Mouse (Mus musculus) heart, embryonic 13.5 days (tissue): ENCODE results near the gene Leng9. TPM values are rescaled to one million over a fixed set of nuclear protein-coding genes. Genes with fewer than 3 reads are reported as not detected.

ENCODE experiments used
- ATAC-seq: fragments of 200-750 bp; cut with Nextera tagmentation; 2 replicates; pipeline ENCODE4 v1.8.0; 2017; ENCODE audit warnings: moderate TSS enrichment; ENCODE audit not compliant: insufficient number of reproducible peaks, low FRiP score, low TSS enrichment; ENCODE audit errors: extremely low read depth
- H3K27ac ChIP-seq: fragments of 300-500 bp; sonication (generic); replicated peaks from 2 replicates; pipeline ENCODE4 v1.5.1; 2015; ENCODE audit warnings: moderate library complexity, mild to moderate bottlenecking, inconsistent platforms
- H3K27me3 ChIP-seq: fragments of 300-500 bp; sonication (generic); replicated peaks from 2 replicates; pipeline ENCODE4 v1.6.1; 2015; ENCODE audit warnings: mild to moderate bottlenecking, inconsistent platforms
- H3K36me3 ChIP-seq: fragments of 300-500 bp; sonication (generic); 2 replicates; pipeline ENCODE4 v1.6.1; 2015; ENCODE audit warnings: mild to moderate bottlenecking, inconsistent platforms
- H3K4me1 ChIP-seq: fragments of 300-500 bp; sonication (generic); 2 replicates; pipeline ENCODE4 v1.6.1; 2015; ENCODE audit warnings: inconsistent platforms
- H3K4me2 ChIP-seq: fragments of 300-500 bp; sonication (generic); 2 replicates; pipeline ENCODE4 v1.6.1; 2015; ENCODE audit warnings: inconsistent platforms, mild to moderate bottlenecking, moderate library complexity
- H3K4me3 ChIP-seq: fragments of 300-500 bp; sonication (generic); 2 replicates; pipeline ENCODE4 v1.5.1; 2015; ENCODE audit warnings: moderate library complexity, mild to moderate bottlenecking, inconsistent platforms
- H3K9ac ChIP-seq: fragments of 300-500 bp; sonication (generic); 2 replicates; pipeline ENCODE4 v1.6.1; 2015; ENCODE audit warnings: inconsistent platforms, mild to moderate bottlenecking, moderate library complexity
- H3K9me3 ChIP-seq: fragments of 300-500 bp; sonication (generic); 2 replicates; pipeline ENCODE4 v1.6.1; 2016; ENCODE audit warnings: inconsistent platforms
- WGBS: fragments of 180-500 bp; shearing (Covaris S2); methylation state at CpG from one replicate; pipeline ENCODE4 v1.1.7; 2015; ENCODE audit warnings: mixed read lengths; 5-methylcytosine and 5-hydroxymethylcytosine counted together
- polyA plus RNA-seq: library from polyadenylated mRNA; unstranded; fragments of >200 nt; fragmentation: Nextera tagmentation; extraction: Ambion mirVana; gene quantifications from 2 replicates; pipeline ENCODE4 v1.2.1, GENCODE M21; 2015

Leng9 gene
- polyA plus RNA-seq, 1 experiment from 2014 or later: 2.0 TPM

- H3K27ac ChIP-seq: no peak overlapping the region
- H3K9me3 ChIP-seq: no peaks in the 10 kb centered on the region
- no peak overlapping the region for H3K4me3 ChIP-seq
- no peak for ATAC-seq
- WGBS: 80% methylated on average over 8 of the region's 8 CpGs
- 0 out of 2 replicates have a peak overlapping the region, but pooled peaks have one; percentile 63 for H3K9ac ChIP-seq
- H3K36me3 ChIP-seq: no peaks in the 10 kb centered on the region
- H3K4me1 ChIP-seq: peaks cover 15% of the 10 kb centered on the region; the same call in 1 of the 2 replicates
- no peaks in the 10 kb centered on the region; the same call in 1 of the 2 replicates for H3K27me3 ChIP-seq
- H3K4me2 ChIP-seq: no peak overlapping the region
Measured at GRCm38 (mm10) chr7:4131964-4132363, 18.2 kb downstream of the Leng9 start.

- peak; percentile 26; the same call in 1 of the 2 replicates for ATAC-seq
- Histone ChIP-seq H3K9me3 (no peaks in the 10 kb centered on the region), H3K4me3 (no peak overlapping the region), H3K27me3 (no peaks in the 10 kb centered on the region; the same call in 1 of the 2 replicates), H3K9ac (no peak overlapping the region), H3K4me2 (peak overlapping the region; percentile 33), H3K36me3 (no peaks in the 10 kb centered on the region), H3K27ac (no peak overlapping the region), H3K4me1 (peaks cover 14% of the 10 kb centered on the region; the same call in 1 of the 2 replicates)
- 35% methylated on average over 13 of the region's 13 CpGs for WGBS
Measured at GRCm38 (mm10) chr7:4130686-4131452, 19.3 kb downstream of the Leng9 start.

- H3K4me3 ChIP-seq: no peak overlapping the region
- no peak overlapping the region for H3K27ac ChIP-seq
- H3K4me1 ChIP-seq: peaks cover 18% of the 10 kb centered on the region; the same call in 1 of the 2 replicates
- WGBS: 33% methylated on average over 6 of the region's 6 CpGs
- H3K27me3 ChIP-seq: peaks cover 7% of the 10 kb centered on the region; the same call in 1 of the 2 replicates
- no peak overlapping the region for H3K4me2 ChIP-seq
- no peaks in the 10 kb centered on the region for H3K36me3 ChIP-seq
- peak overlapping the region; percentile 28; the same call in 1 of the 2 replicates for H3K9ac ChIP-seq
- H3K9me3 ChIP-seq: no peaks in the 10 kb centered on the region
- no peak for ATAC-seq
Measured at GRCm38 (mm10) chr7:4128860-4129259, 21.3 kb downstream of the Leng9 start.

- peaks cover 16% of the 10 kb centered on the region for H3K27me3 ChIP-seq
- 71% methylated on average over 4 of the region's 4 CpGs for whole genome bisulfite sequencing
- H3K4me3 ChIP-seq: no peak overlapping the region
- no peak overlapping the region for H3K9ac ChIP-seq
- H3K36me3 ChIP-seq: no peaks in the 10 kb centered on the region
- H3K27ac ChIP-seq: no peak overlapping the region
- H3K9me3 ChIP-seq: no peaks in the 10 kb centered on the region
- peaks cover 21% of the 10 kb centered on the region; the same call in 1 of the 2 replicates for H3K4me1 ChIP-seq
- H3K4me2 ChIP-seq: no peak overlapping the region
- ATAC-seq: no peak
Measured at GRCm38 (mm10) chr7:4127894-4128293, 22.3 kb downstream of the Leng9 start.

- ATAC-seq: no peak
- peaks cover 21% of the 10 kb centered on the region; the same call in 1 of the 2 replicates for H3K4me1 ChIP-seq
- H3K27me3 ChIP-seq: peaks cover 23% of the 10 kb centered on the region
- no peaks in the 10 kb centered on the region for H3K9me3 ChIP-seq
- no peak overlapping the region for H3K4me3 ChIP-seq
- H3K4me2 ChIP-seq: no peak overlapping the region
- H3K36me3 ChIP-seq: no peaks in the 10 kb centered on the region
- 76% methylated on average over 11 of the region's 11 CpGs for WGBS
- H3K9ac ChIP-seq: no peak overlapping the region
- no peak overlapping the region for H3K27ac ChIP-seq
Measured at GRCm38 (mm10) chr7:4126992-4127785, 23.0 kb downstream of the Leng9 start.

GRCm38 (mm10) chr7:4125306-4125705 is 24.9 kb downstream of the Leng9 start:
- Histone ChIP-seq H3K4me2 (no peak overlapping the region), H3K27me3 (peaks cover 41% of the 10 kb centered on the region), H3K9me3 (no peaks in the 10 kb centered on the region), H3K4me3 (no peak overlapping the region), H3K27ac (no peak overlapping the region), H3K9ac (no peak overlapping the region), H3K36me3 (no peaks in the 10 kb centered on the region), H3K4me1 (peaks cover 13% of the 10 kb centered on the region; the same call in 1 of the 2 replicates)
- no peak for ATAC-seq
- 14% methylated on average over 9 of the region's 9 CpGs for WGBS

- H3K4me1 ChIP-seq: peaks cover 13% of the 10 kb centered on the region; the same call in 1 of the 2 replicates
- H3K36me3 ChIP-seq: no peaks in the 10 kb centered on the region
- H3K27me3 ChIP-seq: peaks cover 46% of the 10 kb centered on the region
- no peaks in the 10 kb centered on the region for H3K9me3 ChIP-seq
- no peak for ATAC-seq
- no peak overlapping the region for H3K4me3 ChIP-seq
- WGBS: 15% methylated on average over 5 of the region's 5 CpGs
- peak overlapping the region; percentile 51; the same call in 1 of the 2 replicates for H3K4me2 ChIP-seq
- H3K27ac ChIP-seq: no peak overlapping the region
- H3K9ac ChIP-seq: no peak overlapping the region
Measured at GRCm38 (mm10) chr7:4124856-4125255, 25.3 kb downstream of the Leng9 start.

- peaks cover 51% of the 10 kb centered on the region for H3K27me3 ChIP-seq
- ATAC-seq: no peak
- peak overlapping the region; percentile 51 for H3K4me2 ChIP-seq
- H3K9me3 ChIP-seq: no peaks in the 10 kb centered on the region
- H3K4me1 ChIP-seq: peaks cover 18% of the 10 kb centered on the region; the same call in 1 of the 2 replicates
- peak overlapping the region; percentile 18; the same call in 1 of the 2 replicates for H3K4me3 ChIP-seq
- H3K9ac ChIP-seq: no peak overlapping the region
- WGBS: 3% methylated on average over 10 of the region's 10 CpGs
- no peak overlapping the region for H3K27ac ChIP-seq
- no peaks in the 10 kb centered on the region for H3K36me3 ChIP-seq
Measured at GRCm38 (mm10) chr7:4124315-4124759, 25.8 kb downstream of the Leng9 start.

GRCm38 (mm10) chr7:4123732-4124131 is 26.4 kb downstream of the Leng9 start:
- Histone ChIP-seq H3K27me3 (peaks cover 57% of the 10 kb centered on the region), H3K9me3 (no peaks in the 10 kb centered on the region), H3K36me3 (no peaks in the 10 kb centered on the region), H3K27ac (no peak overlapping the region), H3K4me1 (peaks cover 19% of the 10 kb centered on the region; the same call in 1 of the 2 replicates), H3K4me2 (no peak overlapping the region), H3K9ac (no peak overlapping the region), H3K4me3 (no peak overlapping the region)
- ATAC-seq: peak; percentile 29; the same call in 1 of the 2 replicates
- 33% methylated on average over 1 of the region's 1 CpGs for WGBS

- Histone ChIP-seq H3K4me1 (peaks cover 19% of the 10 kb centered on the region; the same call in 1 of the 2 replicates), H3K9me3 (no peaks in the 10 kb centered on the region), H3K36me3 (no peaks in the 10 kb centered on the region), H3K9ac (no peak overlapping the region), H3K27me3 (peaks cover 67% of the 10 kb centered on the region), H3K27ac (no peak overlapping the region), H3K4me3 (no peak overlapping the region), H3K4me2 (no peak overlapping the region)
- WGBS: 76% methylated on average over 10 of the region's 10 CpGs
- ATAC-seq: no peak
Measured at GRCm38 (mm10) chr7:4122783-4123182, 27.4 kb downstream of the Leng9 start.
